Mouse (Mus musculus): ENCODE results near the gene Gm8165.
"Not testable (repeated sequence)": the region's sequence is repeated elsewhere in the genome, so short reads cannot be mapped to it uniquely, and the experiment has no call there.

Gene Gm8165

DNA sequence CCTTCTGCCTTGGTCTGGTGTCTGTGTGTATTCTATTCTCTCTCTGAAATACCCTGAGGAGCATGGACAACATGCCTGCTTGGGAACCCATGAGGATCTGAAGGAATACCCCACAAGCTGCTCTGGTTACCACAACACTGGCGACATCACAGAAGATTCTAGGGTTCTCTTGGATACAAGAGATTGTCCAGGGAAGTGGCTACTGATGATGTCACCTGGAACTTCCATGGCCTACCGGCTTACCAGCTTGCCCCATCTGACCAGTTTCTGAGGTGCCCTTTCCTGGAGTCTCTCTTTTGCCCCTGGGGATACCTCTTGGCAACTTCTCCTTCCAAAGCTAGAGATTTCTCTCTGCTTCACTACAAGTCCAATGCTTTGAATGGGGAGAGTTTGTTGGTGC lies at the start of gene Gm8165:
Gene Gm8165, minus strand, starts transcription at position 101 of the 400 bp plus-strand sequence.
- DNase-seq: not testable (repeated sequence)

DNA sequence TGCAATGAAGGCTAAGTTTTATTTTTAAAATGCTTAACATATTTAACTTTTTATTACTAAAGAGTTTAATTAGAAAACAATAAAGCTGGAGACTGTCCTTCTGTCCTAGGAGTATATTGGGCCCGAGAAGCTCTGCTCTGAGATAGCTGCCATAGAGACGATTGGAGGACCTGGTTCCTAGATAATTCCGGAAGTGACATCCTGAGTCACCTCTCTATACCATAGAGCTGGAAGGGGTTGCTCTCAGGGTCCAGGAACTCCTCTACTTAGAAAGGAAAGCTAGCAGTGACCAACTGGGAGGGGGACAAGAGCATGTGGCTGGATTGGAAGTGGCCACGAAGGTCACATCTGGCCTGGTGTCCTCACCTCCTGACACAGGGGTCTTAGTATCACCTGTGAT lies 20.6 kb upstream of the Gm8165 start, which contains the start of gene Gm7324:
Gene Gm7324, plus strand, starts transcription at position 208 of the 400 bp plus-strand sequence.
- not testable (repeated sequence) for DNase-seq
